Mouse (Mus musculus) pancreas, adult 10 weeks (tissue): ENCODE data around the gene Vmn1r81. TPM values are rescaled to one million over a fixed set of nuclear protein-coding genes. Genes with fewer than 3 reads are reported as not detected.

Source experiments
- polyA plus RNA-seq: library from polyadenylated mRNA; stranded (reverse); fragments of 350-450 nt; fragmentation: Illumina TruSeq; extraction: RNeasy Lipid Tissue Mini Kit (QIAGEN cat#74804); gene quantifications from one replicate; pipeline ENCODE4 v1.2.3, GENCODE M21; 2015; ENCODE audit warnings: low read depth, low replicate concordance; ENCODE audit not compliant: insufficient read depth

Vmn1r81 gene
- not detected for polyA plus RNA-seq

DNA sequence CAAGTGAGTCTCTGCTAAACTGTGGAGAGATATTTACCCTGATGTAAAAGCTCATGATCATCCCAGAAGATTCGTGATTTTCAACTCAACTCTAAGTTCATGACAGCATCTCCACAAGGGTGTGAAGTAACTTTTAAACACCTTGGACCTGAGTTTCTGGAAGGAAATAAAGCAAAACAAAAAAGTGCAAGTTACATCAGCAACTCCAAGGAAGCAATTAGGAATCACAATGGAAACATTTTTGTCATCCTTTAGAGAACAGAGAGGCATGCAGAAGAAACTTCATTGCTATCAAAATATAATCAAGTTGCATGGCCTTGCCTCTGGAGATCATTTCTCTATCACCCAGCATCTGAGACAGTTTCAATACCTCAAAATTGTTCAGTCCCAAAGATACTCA is at the start of gene Vmn1r81:
Gene Vmn1r81 (minus strand): TSS at position 101 of the 400 bp plus-strand sequence.

GRCm38 (mm10) chr7:12300130-12300529 is 32.1 kb upstream of the Vmn1r81 start, which contains the start of gene Vmn1r82:
Gene Vmn1r82 (plus strand): TSS chr7:12300430.

Other genes starting within 250 kb of the Vmn1r81 start
- gene Vmn1r77, start 231.5 kb downstream of the Vmn1r81 start, polyA plus RNA-seq, result not detected
- not detected for gene Vmn1r78, start 118.0 kb downstream of the Vmn1r81 start, polyA plus RNA-seq
- gene Vmn1r79, start 97.0 kb downstream of the Vmn1r81 start, polyA plus RNA-seq, result not detected
- not detected for gene Vmn1r80, start 79.0 kb downstream of the Vmn1r81 start, polyA plus RNA-seq
- gene Vmn1r82, start 32.2 kb upstream of the Vmn1r81 start, polyA plus RNA-seq, result not detected
- gene Vmn1r83, start 61.2 kb upstream of the Vmn1r81 start, polyA plus RNA-seq, result not detected
- not detected for gene Vmn1r84, start 101.0 kb upstream of the Vmn1r81 start, polyA plus RNA-seq
- 1.8 TPM for gene Zfp551, start 154.5 kb upstream of the Vmn1r81 start, polyA plus RNA-seq
- 1.8 TPM for gene Zfp606, start 210.0 kb upstream of the Vmn1r81 start, polyA plus RNA-seq
- not detected for gene 2900092C05Rik, start 244.2 kb upstream of the Vmn1r81 start, polyA plus RNA-seq